Mouse (Mus musculus) mouse embryonic stem cell (cell line): ENCODE measurements at regions not wholly inside any gene's neighbourhood (a gene's known extent, or its start where the extent isn't known, plus 50 kb on each side); places are given as distances from the start of the nearest gene placed in this dataset.

Source experiments
- in situ Hi-C, 2 experiments: fragments of 300-500 bp; cut with MboI; formaldehyde crosslinking; loops; 1 replicate in 1 of 2; 3 replicates in 1 of 2; pipeline ENCODE4 v1.14.3; 2019 to 2020; ENCODE audit warnings: low sequenced_read_pairs in 2 of 2, low pct_unique_long_range_greater_than_20kb in 1 of 2, mixed read lengths in 1 of 2; ENCODE audit not compliant: unreplicated experiment in 1 of 2

DNA sequence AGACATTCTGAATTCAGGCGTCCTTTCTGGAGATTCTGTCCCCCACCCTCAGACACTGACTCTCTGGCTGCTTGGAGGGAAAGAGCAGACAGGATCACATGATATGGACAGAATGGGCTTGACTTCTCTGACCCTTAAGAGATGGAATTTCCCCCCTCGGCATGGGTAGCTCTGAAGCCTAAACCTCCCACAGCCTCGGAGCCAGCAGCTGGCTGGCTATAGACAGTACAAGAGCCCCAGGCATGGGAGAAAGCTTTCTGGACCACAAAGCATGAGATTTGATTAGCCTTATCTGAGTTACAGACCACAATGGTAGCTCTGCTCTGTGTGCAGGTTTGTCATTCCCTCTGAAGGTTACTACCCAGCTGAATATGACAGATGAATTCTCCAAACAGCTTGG lies 156.1 kb upstream of the Sstr4 start:
- in situ Hi-C loops, result no loop called here

DNA sequence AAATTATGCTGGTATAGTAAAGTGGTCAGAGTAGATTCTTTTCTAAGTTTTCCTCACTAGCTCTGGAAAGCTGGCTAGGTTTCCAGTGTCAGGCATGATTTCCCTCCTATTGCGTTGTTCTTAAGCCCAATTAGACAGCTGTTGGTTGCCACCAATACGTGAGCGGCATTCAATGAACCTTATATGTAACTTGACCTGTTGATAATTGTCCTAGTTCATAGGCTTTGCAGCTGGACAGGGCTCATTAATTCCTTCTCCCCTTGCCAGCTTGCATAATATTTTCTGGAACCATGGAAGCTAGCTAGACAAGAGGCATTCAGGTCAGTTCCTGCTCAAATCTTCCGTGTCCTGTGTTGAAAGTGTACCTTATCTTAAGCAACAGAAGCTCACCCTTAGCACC lies 152.9 kb upstream of the Sstr4 start:
- in situ Hi-C loops, result no loop called here

DNA sequence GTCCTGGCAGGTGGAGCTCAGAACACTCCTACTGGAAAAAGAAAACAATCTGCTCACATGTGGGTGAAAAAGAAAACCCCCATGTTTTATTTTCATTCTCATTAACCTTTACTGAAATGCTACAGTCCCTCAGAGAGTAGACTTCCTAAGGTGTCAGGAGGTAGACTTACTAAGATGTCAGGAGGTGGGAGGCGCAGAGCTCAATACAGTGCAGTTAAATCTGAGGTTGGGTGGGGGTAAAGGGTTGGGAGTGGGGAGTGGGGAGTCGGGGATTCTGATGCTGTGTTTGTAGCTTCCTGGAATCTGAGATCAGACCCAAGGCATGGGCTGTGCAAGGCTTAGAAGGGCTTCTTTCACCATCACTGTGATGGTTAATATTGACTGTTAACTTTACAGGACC lies 149.6 kb upstream of the Sstr4 start:
- in situ Hi-C loops, result no loop called here

DNA sequence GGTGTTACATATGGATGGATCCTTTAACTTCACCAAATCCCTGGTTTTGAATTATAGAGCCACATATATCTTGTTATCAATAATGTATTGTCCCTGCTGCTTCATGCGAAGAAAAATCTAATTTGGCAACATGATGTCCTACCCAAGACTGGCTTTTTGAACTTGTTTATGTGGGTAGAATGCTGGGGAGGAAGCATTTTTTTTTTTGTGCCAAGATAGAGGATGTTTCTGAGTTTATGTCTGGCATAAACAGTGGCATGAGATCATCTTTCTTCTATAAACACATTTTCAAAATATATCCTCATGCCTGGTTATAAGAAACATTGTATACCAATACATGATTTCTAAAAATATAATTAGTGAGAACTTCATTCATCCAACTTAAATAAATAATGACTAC lies 144.2 kb upstream of the Sstr4 start:
- in situ Hi-C loops, result no loop called here

DNA sequence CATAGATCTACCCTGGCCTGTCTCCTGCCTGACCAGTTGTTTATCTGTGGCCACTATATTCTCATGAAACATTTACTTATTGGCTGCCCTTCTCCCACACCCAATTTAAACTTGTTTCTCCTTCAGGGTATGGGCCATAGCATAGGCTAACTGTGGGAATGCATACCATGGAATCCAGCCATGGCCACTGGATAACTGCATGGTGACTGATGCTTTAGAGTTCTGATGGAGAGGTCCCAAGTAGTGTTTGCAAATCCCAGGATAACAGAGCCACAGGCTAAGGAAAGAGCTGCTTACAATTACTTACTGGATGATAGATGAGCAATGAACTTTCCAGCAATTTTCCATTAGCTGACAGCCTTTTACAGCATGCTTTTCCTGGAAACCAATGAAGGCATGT lies 139.5 kb upstream of the Sstr4 start:
- in situ Hi-C loops, result no loop called here

DNA sequence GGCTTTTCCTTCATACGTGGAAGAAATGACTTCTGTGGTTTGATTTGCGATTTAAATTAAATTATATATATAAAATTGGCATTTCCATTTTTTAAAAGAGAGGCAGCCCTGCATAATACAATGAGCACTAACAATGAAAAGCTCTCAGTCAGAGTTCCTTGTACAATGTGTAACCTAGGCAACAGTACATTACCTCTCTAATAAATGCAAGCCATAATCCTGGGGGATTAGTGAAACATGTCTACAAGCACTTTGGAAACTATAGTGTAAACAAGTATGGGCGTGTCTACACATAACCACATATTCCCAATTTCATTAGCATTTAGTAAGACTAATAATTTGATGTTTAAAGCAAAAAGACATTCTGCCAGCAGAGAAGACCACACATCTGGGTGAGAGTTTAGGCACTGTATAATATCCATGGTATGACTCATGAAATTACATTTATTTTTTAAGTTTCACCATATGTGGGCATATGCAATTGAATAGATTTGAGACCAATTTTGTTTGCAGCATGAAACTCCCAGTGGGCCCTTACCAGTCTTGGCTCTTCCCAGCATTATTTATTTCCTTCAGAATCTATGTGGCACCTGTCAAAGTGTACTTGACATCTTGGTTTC lies 130.9 kb upstream of the Sstr4 start:
- in situ Hi-C loops, result no loop called here

DNA sequence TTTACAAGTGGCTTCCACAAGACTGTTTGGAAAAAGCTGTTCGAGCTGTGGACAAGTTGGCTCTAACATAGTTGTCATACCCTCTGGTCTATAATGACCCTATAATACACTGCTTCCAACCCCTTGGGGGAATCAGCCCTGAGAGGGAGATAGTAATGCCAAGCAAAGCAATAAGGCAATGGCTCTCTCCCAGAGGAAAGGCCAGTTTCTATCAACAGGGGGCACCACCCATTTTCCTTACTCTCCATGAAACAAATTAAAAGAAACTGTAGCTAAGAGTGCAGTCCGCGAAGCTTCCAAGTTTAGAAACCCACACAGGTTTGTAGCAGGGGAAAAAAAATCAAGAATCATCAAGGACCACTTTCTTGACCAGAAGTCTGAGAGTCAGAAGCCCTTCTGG lies 115.9 kb upstream of the Sstr4 start:
- in situ Hi-C loops, result no loop called here

DNA sequence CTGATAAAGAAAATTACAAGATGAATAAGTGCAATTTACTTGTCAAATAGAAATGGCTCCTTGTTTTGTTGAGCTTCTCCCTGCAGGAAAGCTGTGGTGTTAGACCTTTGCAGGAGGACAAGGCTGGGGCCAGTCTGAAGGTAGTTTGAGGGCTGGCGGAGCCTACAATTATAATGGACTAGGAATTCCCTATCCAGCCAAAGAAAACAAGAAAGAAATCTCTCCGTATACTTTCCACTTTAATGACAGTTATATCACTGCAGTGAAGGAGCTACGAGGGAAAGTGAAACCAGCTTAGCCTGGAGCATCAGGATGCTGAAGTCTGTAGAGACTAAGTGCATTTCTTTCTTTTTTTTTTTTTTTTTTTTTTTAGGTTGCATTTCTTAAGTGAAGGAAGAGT lies 104.8 kb upstream of the Sstr4 start:
- in situ Hi-C loops, result no loop called here

DNA sequence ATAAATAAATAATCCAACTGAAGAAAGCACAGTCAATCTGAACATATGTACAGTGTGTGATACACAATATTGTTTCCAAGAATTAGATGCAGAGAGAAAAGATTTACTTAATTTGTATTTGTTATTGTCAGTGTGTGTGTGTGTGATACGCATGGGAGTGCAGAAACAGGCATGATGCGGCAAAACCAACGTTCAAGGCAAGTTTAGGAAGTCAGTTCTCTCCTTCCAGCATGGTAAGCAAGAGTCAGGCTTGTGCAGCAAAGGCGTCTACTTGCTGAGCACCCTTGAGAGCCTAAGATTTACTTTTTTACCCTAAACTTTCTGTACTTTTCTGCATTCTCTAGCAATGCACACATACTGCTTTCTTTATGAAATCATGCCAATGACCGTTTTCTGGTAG lies 102.7 kb upstream of the Sstr4 start:
- in situ Hi-C loops, result no loop called here

DNA sequence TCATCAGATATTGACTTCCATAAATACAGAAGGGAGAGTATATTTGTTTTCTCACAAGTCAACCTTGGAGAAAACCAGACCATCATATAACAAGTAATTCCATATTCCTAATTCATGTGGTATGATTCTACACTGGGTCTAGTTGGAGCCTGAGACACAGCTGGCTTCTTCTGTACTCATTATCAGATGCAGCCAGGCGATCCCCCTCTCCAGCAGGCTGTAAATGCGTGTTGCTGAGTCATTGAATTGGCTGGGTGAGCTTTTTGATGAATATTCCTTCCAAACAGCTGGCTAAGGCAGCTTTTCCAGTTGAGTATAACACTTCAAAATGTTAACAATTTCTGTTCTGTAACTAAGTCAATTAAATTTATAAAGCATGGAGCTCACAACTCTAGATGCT lies 102.2 kb upstream of the Sstr4 start:
- in situ Hi-C loops, result no loop called here

DNA sequence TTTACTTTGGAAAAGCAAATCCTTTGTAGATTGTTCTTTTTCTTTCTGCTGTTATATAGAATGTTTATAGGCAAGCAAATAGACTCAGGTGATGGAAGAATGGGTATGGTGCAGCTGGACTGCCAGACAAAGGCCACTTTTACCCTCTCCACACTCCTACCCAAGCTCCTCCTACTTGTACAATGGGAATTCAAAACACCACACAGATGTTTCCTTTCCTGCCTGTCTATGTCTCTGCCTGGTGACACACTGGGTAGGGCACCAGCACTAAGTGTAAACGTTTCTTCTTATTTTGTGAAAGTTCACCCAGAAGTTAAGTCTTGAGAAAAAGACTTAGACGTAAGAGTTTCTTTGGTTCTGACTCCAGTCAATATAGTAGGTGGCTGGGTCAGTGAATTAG lies 94.3 kb upstream of the Sstr4 start:
- in situ Hi-C loops, result no loop called here

DNA sequence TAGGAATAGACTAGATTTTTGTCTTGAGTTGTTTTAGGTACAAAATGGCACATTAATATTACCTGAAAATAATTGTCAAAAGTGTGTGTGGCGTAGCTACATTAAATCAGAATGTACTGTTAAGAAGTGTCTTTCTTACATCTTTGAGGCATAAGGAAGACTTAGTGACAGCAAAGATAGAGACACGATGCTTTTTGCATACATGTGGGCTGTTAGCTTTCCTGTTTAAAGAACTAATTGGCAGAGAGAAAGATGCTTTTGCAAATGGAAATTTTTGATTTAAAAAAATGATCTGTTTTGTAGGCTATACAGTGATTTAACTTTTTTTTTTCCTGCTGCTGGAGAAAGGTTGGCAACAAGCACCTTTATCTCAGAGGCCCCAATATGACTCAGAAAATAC lies 82.9 kb upstream of the Sstr4 start:
- in situ Hi-C loops, result no loop called here

DNA sequence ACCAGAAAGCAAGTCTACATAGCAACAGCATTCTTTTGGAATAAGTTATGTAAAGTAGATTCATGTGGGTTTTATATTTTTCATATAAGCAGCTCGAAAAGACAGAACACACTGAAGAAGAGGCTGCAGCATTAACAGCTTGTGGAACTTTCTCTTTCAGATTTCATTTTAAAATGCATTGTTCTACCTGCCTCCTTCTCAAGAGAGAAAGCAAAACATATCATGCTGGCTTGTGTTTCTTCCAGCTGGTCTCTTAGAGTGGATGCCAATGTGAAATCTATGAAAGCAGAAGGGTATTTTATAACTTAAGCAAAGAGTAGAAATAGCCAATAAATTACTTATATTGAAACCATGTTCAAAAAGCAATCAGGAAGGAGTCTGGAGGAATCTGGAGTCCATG lies 74.2 kb upstream of the Sstr4 start:
- in situ Hi-C loops, result no loop called here

DNA sequence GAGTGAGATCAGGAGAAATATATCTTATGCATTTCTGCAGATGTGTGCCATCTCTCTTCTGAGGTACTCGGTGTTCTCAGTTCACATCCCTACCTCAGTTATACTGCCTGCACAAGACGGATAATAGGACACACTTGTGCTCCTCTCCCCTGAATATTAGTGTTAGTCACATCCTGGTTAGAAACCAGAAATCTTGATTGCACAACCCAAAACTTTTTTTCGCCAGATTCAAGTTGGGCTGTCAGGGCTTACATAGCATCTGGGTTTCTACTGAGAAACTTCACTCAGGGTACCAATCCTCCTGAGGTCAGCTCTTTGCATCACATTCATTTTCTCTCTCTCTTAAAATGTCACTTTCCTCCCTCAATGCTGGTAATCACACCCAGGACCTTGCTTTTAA lies 69.8 kb upstream of the Sstr4 start:
- in situ Hi-C loops, result no loop called here

DNA sequence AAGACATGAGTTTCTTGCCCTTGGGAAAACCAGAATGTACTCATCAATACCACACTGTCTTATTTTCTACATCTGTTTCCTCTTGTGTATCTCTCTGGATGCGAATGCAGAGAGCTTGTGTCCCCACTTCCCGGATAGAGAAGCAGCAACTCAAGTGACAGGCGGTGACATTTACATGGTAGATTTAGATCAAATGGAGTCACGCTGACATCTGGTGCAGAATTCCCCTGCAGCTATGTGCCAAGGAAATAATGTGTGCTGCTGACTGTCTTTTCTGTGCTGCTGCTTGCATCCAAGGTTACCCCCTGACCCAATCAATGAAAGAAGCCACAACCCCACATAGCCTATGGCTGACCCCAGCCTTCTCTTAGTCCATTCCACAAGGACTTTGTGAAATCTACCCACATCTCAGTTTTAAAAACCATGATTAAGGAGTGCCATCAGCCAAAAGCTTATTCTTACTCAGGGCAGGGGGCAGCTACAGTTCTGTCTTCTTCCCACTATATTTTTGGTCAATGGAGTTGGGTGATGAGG lies 69.2 kb upstream of the Sstr4 start:
- in situ Hi-C loops, result no loop called here

DNA sequence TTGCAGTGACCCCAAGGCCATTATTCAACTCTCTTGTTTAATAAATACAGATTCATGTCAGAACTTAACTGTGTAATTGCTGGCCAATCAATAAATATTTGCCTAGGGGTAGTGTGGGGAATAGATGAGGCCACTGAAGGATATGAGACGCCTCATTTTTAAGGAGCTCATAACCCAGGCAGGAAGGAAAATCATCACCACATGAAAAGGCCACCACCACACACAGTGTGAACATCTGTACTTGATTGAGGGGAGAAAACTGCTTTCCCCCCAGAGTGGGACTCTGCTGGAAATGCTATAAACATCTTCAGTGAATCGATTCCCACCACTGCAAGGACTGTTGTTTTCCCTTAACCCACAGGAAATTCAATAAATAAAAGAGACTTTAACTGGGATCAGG lies 68.7 kb upstream of the Sstr4 start:
- in situ Hi-C loops, result no loop called here

DNA sequence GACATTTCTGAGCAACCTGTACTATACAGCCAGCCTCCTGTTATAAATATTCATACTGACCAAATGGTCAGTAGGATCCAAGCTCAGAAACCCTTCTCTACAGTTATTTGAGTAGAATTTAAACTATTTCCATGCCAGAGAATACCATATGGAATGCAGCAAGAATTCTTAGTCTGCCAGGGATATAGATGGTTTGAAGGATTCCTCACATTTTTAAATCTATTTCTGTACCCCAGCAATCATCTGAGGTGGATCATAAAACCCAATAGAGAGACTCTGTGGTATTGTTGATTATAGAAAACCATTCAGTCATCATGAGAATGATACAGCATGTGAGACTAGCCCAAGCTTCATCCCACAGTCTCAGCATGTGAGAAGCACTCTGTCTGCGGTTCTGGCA lies 67.6 kb upstream of the Sstr4 start:
- in situ Hi-C loops, result no loop called here

DNA sequence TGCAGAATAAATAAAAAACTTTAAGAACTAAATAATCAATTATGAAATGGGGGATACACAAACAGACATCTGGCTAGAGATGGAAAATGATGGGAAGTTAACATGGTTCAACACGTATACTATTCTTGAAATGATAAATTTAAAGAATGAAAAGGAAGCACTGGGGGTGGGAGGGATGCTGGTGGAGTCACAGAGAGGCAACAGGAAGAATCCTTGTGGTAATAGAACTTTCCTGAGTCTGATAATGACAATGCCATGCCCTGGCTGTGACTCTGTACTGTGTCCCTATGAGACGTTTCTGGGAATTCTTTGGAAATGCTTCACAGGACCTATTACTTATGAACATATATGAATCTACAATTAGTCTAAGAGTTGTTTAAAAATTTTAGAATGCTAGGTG lies 64.8 kb upstream of the Sstr4 start:
- in situ Hi-C loops, result no loop called here

DNA sequence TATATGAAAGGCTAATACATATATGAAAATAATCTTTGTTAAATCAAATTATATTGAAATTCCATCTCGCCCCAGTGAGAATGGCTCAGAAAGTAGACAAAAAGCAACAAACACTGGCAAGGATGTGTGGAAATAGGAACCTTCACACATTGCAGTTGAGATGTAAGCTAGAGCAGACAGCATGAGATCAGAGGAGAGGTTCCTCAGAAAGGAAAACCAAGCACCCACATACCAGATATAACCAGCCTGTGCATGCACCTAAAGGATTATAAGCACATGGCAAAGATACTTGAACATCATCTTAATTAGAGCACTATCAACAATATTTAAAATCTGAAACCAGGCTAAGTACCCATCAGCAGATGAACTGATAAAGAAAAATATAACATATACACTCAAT lies 60.6 kb upstream of the Sstr4 start:
- in situ Hi-C loops, result no loop called here

DNA sequence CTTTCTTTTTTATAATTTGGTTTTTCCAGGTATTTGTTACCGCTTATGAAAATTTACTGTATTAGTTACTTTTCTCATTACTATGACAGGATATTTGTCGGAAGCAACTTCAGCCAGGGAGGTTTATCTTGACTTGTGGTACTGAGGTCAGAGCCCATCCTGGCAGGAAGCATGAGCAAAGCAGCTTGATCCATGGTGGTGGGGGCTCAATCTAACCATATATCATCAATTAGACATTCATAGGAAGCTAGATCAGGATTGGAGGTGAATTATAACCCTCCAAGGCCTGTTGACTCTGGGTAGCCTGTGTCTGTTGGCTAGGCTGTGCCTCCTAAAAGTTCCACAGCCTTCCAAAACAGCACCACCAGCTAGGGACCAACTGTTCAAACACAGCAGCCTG lies 58.5 kb upstream of the Sstr4 start:
- in situ Hi-C loops, result no loop called here

DNA sequence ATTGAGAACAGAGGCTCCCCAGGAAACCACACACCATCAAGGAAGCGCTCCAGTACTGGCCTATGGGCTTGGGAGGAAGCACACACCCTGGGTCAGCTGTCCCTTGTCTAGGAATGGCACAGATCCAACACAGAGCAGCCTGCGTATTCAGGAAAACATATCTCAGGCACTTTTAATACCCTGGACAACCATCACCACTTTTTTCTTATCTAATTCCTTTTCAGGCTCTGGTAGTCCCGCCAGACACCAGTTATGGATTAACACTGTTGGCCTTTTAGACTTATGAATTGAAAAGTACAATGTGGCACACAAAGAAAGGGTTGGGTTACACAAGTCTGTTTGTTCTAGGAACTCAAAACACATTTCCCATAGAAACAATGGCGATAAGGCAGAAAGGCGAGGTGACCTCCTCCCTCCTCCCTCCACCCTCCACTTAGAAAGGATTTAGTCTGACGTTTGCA lies 56.8 kb upstream of the Sstr4 start:
- in situ Hi-C loops, result no loop called here
